Mouse (Mus musculus) erythroblast, adult 5-6 weeks (primary cell): ENCODE data around the gene Pfn4. TPM values are rescaled to one million over a fixed set of nuclear protein-coding genes. Genes with fewer than 3 reads are reported as not detected.
"Not testable (repeated sequence)": the region's sequence is repeated elsewhere in the genome, so short reads cannot be mapped to it uniquely, and the experiment has no call there.

Source experiments
- ATAC-seq: replicated peaks from 2 replicates; pipeline ENCODE4 v1.8.0; 2016; ENCODE audit warnings: moderate number of reproducible peaks, mild to moderate bottlenecking, moderate TSS enrichment, inconsistent platforms; ENCODE audit not compliant: poor library complexity, low FRiP score, severe bottlenecking
- total RNA-seq, 2 experiments: library from RNA; stranded (forward) in 1 of 2; stranded (reverse) in 1 of 2; fragments of 150-400 nt in 1 of 2; fragments of 200-764, 138-1000 nt in 1 of 2; gene quantifications; 2 replicates each; pipeline versions ENCODE4 v1.2.3 to v1.2.4; 2015 to 2017; ENCODE audit warnings: low replicate concordance in 2 of 2

Gene Pfn4
- not detected in 2 replicates for total RNA-seq (2015; ENCODE audit: low replicate concordance)
- total RNA-seq (2017; ENCODE audit: low replicate concordance) = 2.7 TPM in 1 of 2 replicates, not detected in the other

- peak; percentile 97 for ATAC-seq
Measured at GRCm38 (mm10) chr12:4768492-4769332, at the start of gene Pfn4, which contains the start of gene Fam228b. TSS of gene Pfn4 (plus strand) at chr12:4769022. TSS of gene Fam228b (minus strand) at chr12:4769267.

GRCm38 (mm10) chr12:4719066-4719761 is 49.6 kb upstream of the Pfn4 start:
- ATAC-seq = no peak

- ATAC-seq = 0 out of 2 replicates have a peak, but pooled peaks have one; percentile 37
Measured at GRCm38 (mm10) chr12:4719762-4720754, 48.8 kb upstream of the Pfn4 start.

- ATAC-seq = peak; percentile 73
Measured at GRCm38 (mm10) chr12:4729165-4729564, 39.7 kb upstream of the Pfn4 start.

GRCm38 (mm10) chr12:4731629-4732028 is 37.2 kb upstream of the Pfn4 start:
- ATAC-seq = no peak

- no peak for ATAC-seq
Measured at GRCm38 (mm10) chr12:4732332-4732731, 36.5 kb upstream of the Pfn4 start.

GRCm38 (mm10) chr12:4738031-4738576 is 30.7 kb upstream of the Pfn4 start, which contains the start of gene Fam228a:
TSS of gene Fam228a (minus strand) at chr12:4738430.
- no peak for ATAC-seq

- ATAC-seq = no peak
Measured at GRCm38 (mm10) chr12:4740823-4741222, 28.0 kb upstream of the Pfn4 start.

GRCm38 (mm10) chr12:4742183-4742582 is 26.6 kb upstream of the Pfn4 start:
- ATAC-seq = no peak

- no peak for ATAC-seq
Measured at GRCm38 (mm10) chr12:4744486-4744885, 24.3 kb upstream of the Pfn4 start.

GRCm38 (mm10) chr12:4754451-4754850 is 14.4 kb upstream of the Pfn4 start:
- not testable (repeated sequence) for ATAC-seq

GRCm38 (mm10) chr12:4757060-4757459 is 11.8 kb upstream of the Pfn4 start:
- ATAC-seq = no peak

GRCm38 (mm10) chr12:4769333-4769723 is 506 bp downstream of the Pfn4 start:
- ATAC-seq = peak; percentile 42

GRCm38 (mm10) chr12:4774895-4775587 is 6.2 kb downstream of the Pfn4 start:
- peak; percentile 46; the same call in 1 of the 2 replicates for ATAC-seq

- 0 out of 2 replicates have a peak, but pooled peaks have one; percentile 39 for ATAC-seq
Measured at GRCm38 (mm10) chr12:4775588-4775949, 6.7 kb downstream of the Pfn4 start.

GRCm38 (mm10) chr12:4777734-4778133 is 8.9 kb downstream of the Pfn4 start:
- ATAC-seq = no peak

- no peak for ATAC-seq
Measured at GRCm38 (mm10) chr12:4780245-4780644, 11.4 kb downstream of the Pfn4 start.

GRCm38 (mm10) chr12:4781270-4781669 is 12.4 kb downstream of the Pfn4 start:
- no peak for ATAC-seq
